Mouse (Mus musculus): ENCODE results near the gene Slc35e3. TPM values are rescaled to one million over a fixed set of nuclear protein-coding genes. Genes with fewer than 3 reads are reported as not detected.
"Not testable (repeated sequence)": the region's sequence is repeated elsewhere in the genome, so short reads cannot be mapped to it uniquely, and the experiment has no call there.

Slc35e3 gene
- total RNA-seq, 1 experiment from 2014 or later, result 17.0 TPM

- no peak for DNase-seq
These were observed 32.7 kb downstream of the Slc35e3 start for GRCm38 (mm10) chr10:117713466-117713865.

GRCm38 (mm10) chr10:117712871-117713270, 33.3 kb downstream of the Slc35e3 start:
- no peak for DNase-seq

- DNase-seq, result no peak
These were observed 33.9 kb downstream of the Slc35e3 start for GRCm38 (mm10) chr10:117712191-117712754.

GRCm38 (mm10) chr10:117711408-117711807, 34.8 kb downstream of the Slc35e3 start:
- no peak for DNase-seq

- DNase-seq, result peak; percentile 98
These were observed 35.5 kb downstream of the Slc35e3 start, which contains the start of gene Mdm2 for GRCm38 (mm10) chr10:117710604-117711141. Gene Mdm2 (minus strand): TSS chr10:117710758.

- peak; percentile 79 for DNase-seq
These were observed 36.1 kb downstream of the Slc35e3 start for GRCm38 (mm10) chr10:117709930-117710603.

- no peak for DNase-seq
These were observed 36.8 kb downstream of the Slc35e3 start for GRCm38 (mm10) chr10:117709326-117709830.

GRCm38 (mm10) chr10:117708856-117709255, 37.3 kb downstream of the Slc35e3 start:
- DNase-seq, result no peak

- DNase-seq, result no peak
These were observed 37.8 kb downstream of the Slc35e3 start for GRCm38 (mm10) chr10:117708376-117708775.

- no peak for DNase-seq
These were observed 38.9 kb downstream of the Slc35e3 start for GRCm38 (mm10) chr10:117707114-117707838.

GRCm38 (mm10) chr10:117706440-117706839, 39.7 kb downstream of the Slc35e3 start:
- no peak for DNase-seq

- DNase-seq, result no peak
These were observed 40.4 kb downstream of the Slc35e3 start for GRCm38 (mm10) chr10:117705806-117706205.

- no peak for DNase-seq
These were observed 41.2 kb downstream of the Slc35e3 start for GRCm38 (mm10) chr10:117704964-117705335.

- DNase-seq, result not testable (repeated sequence)
These were observed 41.7 kb downstream of the Slc35e3 start for GRCm38 (mm10) chr10:117704314-117704963.

- no peak for DNase-seq
These were observed 42.7 kb downstream of the Slc35e3 start for GRCm38 (mm10) chr10:117703506-117703905.

GRCm38 (mm10) chr10:117702024-117702833, 43.9 kb downstream of the Slc35e3 start:
- DNase-seq, result no peak

GRCm38 (mm10) chr10:117701034-117701829, 44.9 kb downstream of the Slc35e3 start:
- DNase-seq, result no peak

- no peak for DNase-seq
These were observed 45.7 kb downstream of the Slc35e3 start for GRCm38 (mm10) chr10:117700450-117700849.

GRCm38 (mm10) chr10:117699914-117700313, 46.3 kb downstream of the Slc35e3 start:
- DNase-seq, result no peak

- no peak for DNase-seq
These were observed 47.6 kb downstream of the Slc35e3 start for GRCm38 (mm10) chr10:117698313-117699138.

Data from adrenal gland, postnatal 25 days (tissue).